Mouse (Mus musculus): ENCODE data around the gene Sympk. TPM values are rescaled to one million over a fixed set of nuclear protein-coding genes. Genes with fewer than 3 reads are reported as not detected.

The Sympk gene
- total and polyA plus RNA-seq, 2 experiments from 2014 or later = 16.7 to 68.8 TPM

GRCm38 (mm10) chr7:19097217-19097616, 73.0 kb downstream of the Sympk start:
- DNase-seq (ENCODE audit: low spot score) (no peak), ATAC-seq (ENCODE audit: insufficient read depth, low read depth) (no peak)
- WGBS = 27% methylated on average over 2 of the region's 2 CpGs
- Histone ChIP-seq H3K27me3 (ENCODE audit: control insufficient read depth, insufficient read depth, low read length) (no peaks in the 10 kb centered on the region), H3K4me3 (ENCODE audit: low read depth, low read length) (no peak overlapping the region), H3K36me3 (replicated peaks; ENCODE audit: control insufficient read depth, insufficient read depth, low read length) (peaks cover 6% of the 10 kb centered on the region; the same call in 1 of the 2 replicates), H3K4me2 (ENCODE audit: low read depth, low read length) (no peak overlapping the region), H3K27ac (ENCODE audit: low read depth) (no peak overlapping the region), H3K9me3 (replicated peaks; ENCODE audit: control insufficient read depth, low read length) (no peaks in the 10 kb centered on the region), H3K4me1 (ENCODE audit: control insufficient read depth, insufficient read depth) (peaks cover 29% of the 10 kb centered on the region), H3K9ac (replicated peaks; ENCODE audit: low read depth, low read length) (no peak overlapping the region)
- TF ChIP-seq EP300 (IDR thresholded peaks at IDR 0.05; ENCODE audit: low read depth) = no peak
- TF ChIP-seq CTCF (IDR thresholded peaks at IDR 0.05; ENCODE audit: low read depth) = no peak

- peak overlapping the region; percentile 9; the same call in 1 of the 2 replicates for H3K4me2 ChIP-seq (ENCODE audit: low read depth, low read length)
- no peak overlapping the region; the same call in 1 of the 2 replicates for H3K9ac ChIP-seq (replicated peaks; ENCODE audit: low read depth, low read length)
- H3K4me3 ChIP-seq (ENCODE audit: low read depth, low read length) = no peak overlapping the region
- ATAC-seq (ENCODE audit: insufficient read depth, low read depth) (no peak), DNase-seq (ENCODE audit: low spot score) (no peak)
- no peaks in the 10 kb centered on the region for H3K36me3 ChIP-seq (replicated peaks; ENCODE audit: control insufficient read depth, insufficient read depth, low read length)
- H3K4me1 ChIP-seq (ENCODE audit: control insufficient read depth, insufficient read depth) = peaks cover 29% of the 10 kb centered on the region
- no peaks in the 10 kb centered on the region for H3K27me3 ChIP-seq (ENCODE audit: control insufficient read depth, insufficient read depth, low read length)
- TF ChIP-seq EP300 (IDR thresholded peaks at IDR 0.05; ENCODE audit: low read depth) (no peak), CTCF (IDR thresholded peaks at IDR 0.05; ENCODE audit: low read depth) (no peak)
- no peaks in the 10 kb centered on the region for H3K9me3 ChIP-seq (replicated peaks; ENCODE audit: control insufficient read depth, low read length)
- no peak overlapping the region for H3K27ac ChIP-seq (ENCODE audit: low read depth)
These were observed 73.7 kb downstream of the Sympk start for GRCm38 (mm10) chr7:19097863-19098262.

- Histone ChIP-seq H3K27ac (ENCODE audit: low read depth) (no peak overlapping the region), H3K27me3 (ENCODE audit: control insufficient read depth, insufficient read depth, low read length) (no peaks in the 10 kb centered on the region), H3K4me1 (ENCODE audit: control insufficient read depth, insufficient read depth) (peaks cover 29% of the 10 kb centered on the region), H3K9me3 (replicated peaks; ENCODE audit: control insufficient read depth, low read length) (no peaks in the 10 kb centered on the region), H3K4me2 (ENCODE audit: low read depth, low read length) (no peak overlapping the region), H3K36me3 (replicated peaks; ENCODE audit: control insufficient read depth, insufficient read depth, low read length) (no peaks in the 10 kb centered on the region), H3K9ac (replicated peaks; ENCODE audit: low read depth, low read length) (no peak overlapping the region), H3K4me3 (ENCODE audit: low read depth, low read length) (no peak overlapping the region)
- no peak for TF ChIP-seq EP300 (IDR thresholded peaks at IDR 0.05; ENCODE audit: low read depth)
- no peak for TF ChIP-seq CTCF (IDR thresholded peaks at IDR 0.05; ENCODE audit: low read depth)
- DNase-seq (ENCODE audit: low spot score) (no peak), ATAC-seq (ENCODE audit: insufficient read depth, low read depth) (no peak)
- 77% methylated on average over 7 of the region's 7 CpGs for WGBS
These were observed 74.6 kb downstream of the Sympk start for GRCm38 (mm10) chr7:19098811-19099210.

DNA sequence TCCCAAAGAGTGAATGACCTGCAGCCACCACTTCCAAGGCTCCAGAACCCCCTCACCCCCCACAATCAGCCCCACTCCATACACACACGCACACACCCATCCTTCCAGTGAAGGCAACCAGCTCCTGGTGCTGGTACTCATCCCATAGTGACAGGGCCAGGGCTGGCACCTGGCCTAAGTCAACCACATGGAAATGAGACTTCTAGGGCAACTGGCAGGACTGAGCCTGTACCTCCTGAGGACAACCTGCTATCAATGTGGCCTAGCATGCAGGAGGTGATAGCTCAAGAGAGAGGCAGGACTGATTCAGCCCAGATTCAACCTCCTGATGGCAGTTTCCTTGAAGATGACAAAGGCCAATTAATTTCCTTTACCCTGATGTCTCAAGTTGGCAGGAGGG, 76.1 kb downstream of the Sympk start:
- 69% methylated on average over 1 of the region's 1 CpGs for WGBS
- DNase-seq (ENCODE audit: low spot score) (no peak), ATAC-seq (ENCODE audit: insufficient read depth, low read depth) (no peak)
- Histone ChIP-seq H3K4me2 (ENCODE audit: low read depth, low read length) (no peak overlapping the region), H3K4me1 (ENCODE audit: control insufficient read depth, insufficient read depth) (peaks cover 29% of the 10 kb centered on the region), H3K27ac (ENCODE audit: low read depth) (no peak overlapping the region), H3K9ac (replicated peaks; ENCODE audit: low read depth, low read length) (no peak overlapping the region), H3K9me3 (replicated peaks; ENCODE audit: control insufficient read depth, low read length) (no peaks in the 10 kb centered on the region), H3K27me3 (ENCODE audit: control insufficient read depth, insufficient read depth, low read length) (no peaks in the 10 kb centered on the region), H3K4me3 (ENCODE audit: low read depth, low read length) (no peak overlapping the region), H3K36me3 (replicated peaks; ENCODE audit: control insufficient read depth, insufficient read depth, low read length) (no peaks in the 10 kb centered on the region)
- TF ChIP-seq CTCF (IDR thresholded peaks at IDR 0.05; ENCODE audit: low read depth) = no peak
- TF ChIP-seq EP300 (IDR thresholded peaks at IDR 0.05; ENCODE audit: low read depth) = no peak

DNA sequence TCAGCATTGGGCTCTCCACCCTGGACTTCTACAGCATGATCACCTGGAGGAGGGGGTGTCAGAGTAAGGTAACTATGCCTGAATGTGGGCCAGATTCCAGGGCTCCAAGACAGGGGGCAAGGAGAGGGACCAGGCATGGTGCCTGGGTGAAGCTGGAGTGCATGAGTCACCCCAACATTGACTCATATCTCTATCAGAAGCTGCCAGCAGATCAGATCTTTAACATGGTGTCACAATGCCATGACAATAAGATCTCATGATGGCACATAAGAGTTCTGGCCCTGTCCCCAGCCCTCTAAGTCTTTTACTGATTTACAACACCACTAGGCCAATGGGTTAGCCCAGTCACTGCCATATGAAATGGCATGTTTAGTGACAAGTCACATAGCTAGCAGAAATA, 79.6 kb downstream of the Sympk start:
- no peak overlapping the region for H3K27ac ChIP-seq (ENCODE audit: low read depth)
- H3K4me2 ChIP-seq (ENCODE audit: low read depth, low read length) = no peak overlapping the region
- no peaks in the 10 kb centered on the region for H3K27me3 ChIP-seq (ENCODE audit: control insufficient read depth, insufficient read depth, low read length)
- TF ChIP-seq EP300 (IDR thresholded peaks at IDR 0.05; ENCODE audit: low read depth) = no peak
- no peak for TF ChIP-seq CTCF (IDR thresholded peaks at IDR 0.05; ENCODE audit: low read depth)
- DNase-seq (ENCODE audit: low spot score) = no peak
- no peak overlapping the region for H3K4me3 ChIP-seq (ENCODE audit: low read depth, low read length)
- H3K9ac ChIP-seq (replicated peaks; ENCODE audit: low read depth, low read length) = no peak overlapping the region
- no peaks in the 10 kb centered on the region for H3K36me3 ChIP-seq (replicated peaks; ENCODE audit: control insufficient read depth, insufficient read depth, low read length)
- no peak for ATAC-seq (ENCODE audit: insufficient read depth, low read depth)
- peaks cover 7% of the 10 kb centered on the region; the same call in 1 of the 2 replicates for H3K4me1 ChIP-seq (ENCODE audit: control insufficient read depth, insufficient read depth)
- H3K9me3 ChIP-seq (replicated peaks; ENCODE audit: control insufficient read depth, low read length) = no peaks in the 10 kb centered on the region

Small RNAs within 50 kb of the gene (microRNA-seq; reads per million reads assigned to microRNA genes)
- gene Mir3100 = 2.9 reads per million, percentile 12 among the genes with 10 or more reads in this experiment

Other genes starting within 250 kb of the Sympk start
- gene Psg19, start 225.9 kb upstream of the Sympk start, total RNA-seq (2014; rRNA removed; ENCODE audit: low replicate concordance) = not detected in 2 replicates
- gene Psg19, start 225.9 kb upstream of the Sympk start, polyA plus RNA-seq (2015; fragmentation: Nextera tagmentation; extraction: Ambion mirVana) = not detected in 2 replicates
- not detected in 2 replicates for gene Psg17, start 202.8 kb upstream of the Sympk start, total RNA-seq (2014; rRNA removed; ENCODE audit: low replicate concordance)
- gene Psg17, start 202.8 kb upstream of the Sympk start, polyA plus RNA-seq (2015; fragmentation: Nextera tagmentation; extraction: Ambion mirVana) = not detected in 2 replicates
- gene Mill2, start 184.4 kb upstream of the Sympk start, total RNA-seq (2014; rRNA removed; ENCODE audit: low replicate concordance) = 0.34 and 3.0 TPM in 2 replicates
- gene Mill2, start 184.4 kb upstream of the Sympk start, polyA plus RNA-seq (2015; fragmentation: Nextera tagmentation; extraction: Ambion mirVana) = 0.86 and 1.2 TPM in 2 replicates
- 1.4 TPM in 1 of 2 replicates, not detected in the other for gene Pglyrp1, start 153.0 kb upstream of the Sympk start, total RNA-seq (2014; rRNA removed; ENCODE audit: low replicate concordance)
- 1.8 and 6.9 TPM in 2 replicates for gene Pglyrp1, start 153.0 kb upstream of the Sympk start, polyA plus RNA-seq (2015; fragmentation: Nextera tagmentation; extraction: Ambion mirVana)
- gene Ccdc61, start 114.0 kb upstream of the Sympk start, total RNA-seq (2014; rRNA removed; ENCODE audit: low replicate concordance) = 26.9 and 30.9 TPM in 2 replicates
- gene Ccdc61, start 114.0 kb upstream of the Sympk start, polyA plus RNA-seq (2015; fragmentation: Nextera tagmentation; extraction: Ambion mirVana) = 12.7 and 15.5 TPM in 2 replicates
- gene Nova2, start 98.5 kb upstream of the Sympk start, total RNA-seq (2014; rRNA removed; ENCODE audit: low replicate concordance) = 0.61 and 1.3 TPM in 2 replicates
- gene Nova2, start 98.5 kb upstream of the Sympk start, polyA plus RNA-seq (2015; fragmentation: Nextera tagmentation; extraction: Ambion mirVana) = 0.37 and 0.41 TPM in 2 replicates
- gene Nanos2, start 37.0 kb upstream of the Sympk start, total RNA-seq (2014; rRNA removed; ENCODE audit: low replicate concordance) = not detected in 2 replicates
- not detected in 2 replicates for gene Nanos2, start 37.0 kb upstream of the Sympk start, polyA plus RNA-seq (2015; fragmentation: Nextera tagmentation; extraction: Ambion mirVana)
- 0.08 and 0.34 TPM in 2 replicates for gene Mypop, start 33.1 kb upstream of the Sympk start, total RNA-seq (2014; rRNA removed; ENCODE audit: low replicate concordance)
- gene Mypop, start 33.1 kb upstream of the Sympk start, polyA plus RNA-seq (2015; fragmentation: Nextera tagmentation; extraction: Ambion mirVana) = 0.79 and 1.2 TPM in 2 replicates
- gene Irf2bp1, start 20.3 kb upstream of the Sympk start, total RNA-seq (2014; rRNA removed; ENCODE audit: low replicate concordance) = 50.0 and 51.3 TPM in 2 replicates
- 7.1 and 7.3 TPM in 2 replicates for gene Irf2bp1, start 20.3 kb upstream of the Sympk start, polyA plus RNA-seq (2015; fragmentation: Nextera tagmentation; extraction: Ambion mirVana)
- not detected in 2 replicates for gene Foxa3, start 839 bp upstream of the Sympk start, total RNA-seq (2014; rRNA removed; ENCODE audit: low replicate concordance)
- 0.11 TPM in 1 of 2 replicates, not detected in the other for gene Foxa3, start 839 bp upstream of the Sympk start, polyA plus RNA-seq (2015; fragmentation: Nextera tagmentation; extraction: Ambion mirVana)
- gene Rsph6a, start 30.3 kb downstream of the Sympk start, total RNA-seq (2014; rRNA removed; ENCODE audit: low replicate concordance) = not detected in 2 replicates
- not detected in 2 replicates for gene Rsph6a, start 30.3 kb downstream of the Sympk start, polyA plus RNA-seq (2015; fragmentation: Nextera tagmentation; extraction: Ambion mirVana)
- 71.6 and 76.4 TPM in 2 replicates for gene Dmwd, start 51.9 kb downstream of the Sympk start, total RNA-seq (2014; rRNA removed; ENCODE audit: low replicate concordance)
- gene Dmwd, start 51.9 kb downstream of the Sympk start, polyA plus RNA-seq (2015; fragmentation: Nextera tagmentation; extraction: Ambion mirVana) = 10.6 and 10.9 TPM in 2 replicates
- 184 and 253 TPM in 2 replicates for gene Dmpk, start 59.5 kb downstream of the Sympk start, total RNA-seq (2014; rRNA removed; ENCODE audit: low replicate concordance)
- gene Dmpk, start 59.5 kb downstream of the Sympk start, polyA plus RNA-seq (2015; fragmentation: Nextera tagmentation; extraction: Ambion mirVana) = 97.0 and 98.5 TPM in 2 replicates
- gene Six5, start 70.2 kb downstream of the Sympk start, total RNA-seq (2014; rRNA removed; ENCODE audit: low replicate concordance) = 19.0 and 21.0 TPM in 2 replicates
- gene Six5, start 70.2 kb downstream of the Sympk start, polyA plus RNA-seq (2015; fragmentation: Nextera tagmentation; extraction: Ambion mirVana) = 3.8 and 4.0 TPM in 2 replicates
- 0.19 and 0.69 TPM in 2 replicates for gene Gm4969, start 94.0 kb downstream of the Sympk start, total RNA-seq (2014; rRNA removed; ENCODE audit: low replicate concordance)
- 0.21 and 0.38 TPM in 2 replicates for gene Gm4969, start 94.0 kb downstream of the Sympk start, polyA plus RNA-seq (2015; fragmentation: Nextera tagmentation; extraction: Ambion mirVana)
- 13.1 and 13.2 TPM in 2 replicates for gene Fbxo46, start 95.5 kb downstream of the Sympk start, total RNA-seq (2014; rRNA removed; ENCODE audit: low replicate concordance)
- 4.9 and 6.2 TPM in 2 replicates for gene Fbxo46, start 95.5 kb downstream of the Sympk start, polyA plus RNA-seq (2015; fragmentation: Nextera tagmentation; extraction: Ambion mirVana)
- 4.4 and 4.9 TPM in 2 replicates for gene Qpctl, start 124.9 kb downstream of the Sympk start, total RNA-seq (2014; rRNA removed; ENCODE audit: low replicate concordance)
- 7.3 and 7.9 TPM in 2 replicates for gene Qpctl, start 124.9 kb downstream of the Sympk start, polyA plus RNA-seq (2015; fragmentation: Nextera tagmentation; extraction: Ambion mirVana)
- 43.5 and 45.6 TPM in 2 replicates for gene Snrpd2, start 125.3 kb downstream of the Sympk start, total RNA-seq (2014; rRNA removed; ENCODE audit: low replicate concordance)
- gene Snrpd2, start 125.3 kb downstream of the Sympk start, polyA plus RNA-seq (2015; fragmentation: Nextera tagmentation; extraction: Ambion mirVana) = 84.9 and 89.8 TPM in 2 replicates
- 24.9 and 27.6 TPM in 2 replicates for gene Gipr, start 141.8 kb downstream of the Sympk start, total RNA-seq (2014; rRNA removed; ENCODE audit: low replicate concordance)
- 5.4 and 7.0 TPM in 2 replicates for gene Gipr, start 141.8 kb downstream of the Sympk start, polyA plus RNA-seq (2015; fragmentation: Nextera tagmentation; extraction: Ambion mirVana)
- gene Eml2, start 152.0 kb downstream of the Sympk start, total RNA-seq (2014; rRNA removed; ENCODE audit: low replicate concordance) = 34.8 and 58.9 TPM in 2 replicates
- 23.7 and 26.8 TPM in 2 replicates for gene Eml2, start 152.0 kb downstream of the Sympk start, polyA plus RNA-seq (2015; fragmentation: Nextera tagmentation; extraction: Ambion mirVana)
- gene Gpr4, start 188.2 kb downstream of the Sympk start, total RNA-seq (2014; rRNA removed; ENCODE audit: low replicate concordance) = 3.5 and 10.6 TPM in 2 replicates
- 3.6 TPM in 2 replicates for gene Gpr4, start 188.2 kb downstream of the Sympk start, polyA plus RNA-seq (2015; fragmentation: Nextera tagmentation; extraction: Ambion mirVana)
- gene Opa3, start 204.0 kb downstream of the Sympk start, total RNA-seq (2014; rRNA removed; ENCODE audit: low replicate concordance) = 52.9 and 56.4 TPM in 2 replicates
- 37.6 and 40.5 TPM in 2 replicates for gene Opa3, start 204.0 kb downstream of the Sympk start, polyA plus RNA-seq (2015; fragmentation: Nextera tagmentation; extraction: Ambion mirVana)
- 115 and 127 TPM in 2 replicates for gene Vasp, start 247.4 kb downstream of the Sympk start, total RNA-seq (2014; rRNA removed; ENCODE audit: low replicate concordance)
- 67.7 and 72.2 TPM in 2 replicates for gene Vasp, start 247.4 kb downstream of the Sympk start, polyA plus RNA-seq (2015; fragmentation: Nextera tagmentation; extraction: Ambion mirVana)

Data from heart, postnatal 0 days (tissue).